Mouse (Mus musculus) liver, postnatal 0 days (tissue): ENCODE measurements around the gene Alas2.

Experiments used
- CTCF ChIP-seq: sonication (generic); IDR thresholded peaks from 2 replicates; pipeline ENCODE4 v1.5.1; 2016; ENCODE audit warnings: antibody characterized with exemption, low read depth
- EP300 ChIP-seq: IDR thresholded peaks from 2 replicates; pipeline ENCODE4 v1.6.1; 2016; ENCODE audit warnings: antibody characterized with exemption, low read depth, mild to moderate bottlenecking

- TF ChIP-seq CTCF (peak; percentile 77), EP300 (0 out of 2 replicates have a peak, but pooled peaks have one; percentile 9)
Observed at GRCm38 (mm10) chrX:150510631-150511030, 36.5 kb upstream of the Alas2 start.
